Mouse (Mus musculus) heart, embryonic 10.5 days (tissue): ENCODE results near the gene Ptgr2. TPM values are rescaled to one million over a fixed set of nuclear protein-coding genes. Genes with fewer than 3 reads are reported as not detected.
"Not testable (repeated sequence)": the region's sequence is repeated elsewhere in the genome, so short reads cannot be mapped to it uniquely, and the experiment has no call there.

Source experiments
- DNase-seq: peaks from one replicate; pipeline ENCODE4 v3.0.0-alpha.2; 2017; ENCODE audit warnings: low spot score
- H3K27ac ChIP-seq: fragments of 300-500 bp; sonication (generic); 2 replicates; pipeline ENCODE4 v1.5.1; 2016; ENCODE audit warnings: mild to moderate bottlenecking
- H3K27me3 ChIP-seq: fragments of 300-500 bp; sonication (generic); 2 replicates; pipeline ENCODE4 v1.6.1; 2016; ENCODE audit warnings: mild to moderate bottlenecking; ENCODE audit not compliant: poor library complexity, insufficient read depth, severe bottlenecking
- H3K36me3 ChIP-seq: fragments of 300-500 bp; sonication (generic); 2 replicates; pipeline ENCODE4 v1.6.1; 2016; ENCODE audit warnings: mild to moderate bottlenecking, moderate library complexity
- H3K4me1 ChIP-seq: fragments of 300-500 bp; sonication (generic); 2 replicates; pipeline ENCODE4 v1.6.1; 2016; ENCODE audit warnings: mild to moderate bottlenecking
- H3K4me3 ChIP-seq: fragments of 300-500 bp; sonication (generic); 2 replicates; pipeline ENCODE4 v1.5.1; 2016; ENCODE audit warnings: mild to moderate bottlenecking, moderate library complexity
- H3K9me3 ChIP-seq: fragments of 300-500 bp; sonication (generic); 2 replicates; pipeline ENCODE4 v1.6.1; 2016; ENCODE audit warnings: mild to moderate bottlenecking, moderate library complexity
- WGBS: fragments of 180-500 bp; shearing (Covaris S2); methylation state at CpG from one replicate; pipeline ENCODE4 v1.1.7; 2016; 5-methylcytosine and 5-hydroxymethylcytosine counted together
- polyA plus RNA-seq: library from polyadenylated mRNA; unstranded; fragments of >200 nt; fragmentation: Nextera tagmentation; extraction: Ambion mirVana; gene quantifications from 2 replicates; pipeline ENCODE4 v1.2.1, GENCODE M21; 2016

The Ptgr2 gene
- 52.7 and 79.6 TPM in 2 replicates for polyA plus RNA-seq

DNA sequence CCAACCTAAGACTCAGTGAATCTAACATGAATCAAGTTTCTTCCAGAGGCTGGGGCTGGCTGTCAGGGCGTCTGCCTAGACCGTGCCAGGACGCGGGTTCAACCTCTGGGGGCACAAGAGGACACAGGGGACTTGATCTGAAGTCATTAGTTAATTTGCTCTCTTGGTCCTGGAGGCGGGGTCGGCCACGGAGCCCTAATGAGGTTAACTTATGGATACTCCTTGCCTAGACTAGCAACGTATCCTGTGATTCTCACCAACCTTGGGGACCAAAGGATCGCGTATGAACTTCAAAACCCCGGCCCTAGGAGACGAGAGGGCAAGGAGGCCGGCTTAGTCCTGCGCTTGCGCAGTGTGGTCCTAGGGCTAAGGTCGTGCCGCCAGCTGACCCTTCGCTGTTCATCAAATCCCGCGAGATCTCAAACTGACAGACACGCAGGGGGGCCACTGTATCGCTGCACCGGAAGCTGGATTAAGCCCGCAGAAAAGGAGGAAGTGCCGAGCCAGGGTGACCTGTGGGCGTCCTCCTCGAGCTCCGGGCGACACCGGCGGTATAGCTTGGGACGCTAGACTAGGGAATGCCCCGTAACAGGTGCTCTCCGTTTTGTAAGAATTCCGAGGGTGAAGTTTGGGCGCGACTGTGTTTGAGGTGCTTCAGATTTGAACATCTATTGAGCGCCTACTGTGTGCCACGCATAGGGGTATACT is at the start of gene Ptgr2:
Gene Ptgr2, plus strand, starts transcription at position 348 of the 708 bp plus-strand sequence.
- Histone ChIP-seq H3K9me3 (no peaks in the 10 kb centered on the region), H3K4me1 (peaks cover 10% of the 10 kb centered on the region), H3K4me3 (peak within 1 kb of the TSS; percentile 65), H3K27ac (peak within 1 kb of the TSS; percentile 93), H3K36me3 (peaks cover 4% of the 10 kb centered on the region; the same call in 1 of the 2 replicates), H3K27me3 (no peaks in the 10 kb centered on the region)
- DNase-seq = peak; percentile 98
- WGBS = under 1% methylated on average over 39 of the region's 39 CpGs

DNA sequence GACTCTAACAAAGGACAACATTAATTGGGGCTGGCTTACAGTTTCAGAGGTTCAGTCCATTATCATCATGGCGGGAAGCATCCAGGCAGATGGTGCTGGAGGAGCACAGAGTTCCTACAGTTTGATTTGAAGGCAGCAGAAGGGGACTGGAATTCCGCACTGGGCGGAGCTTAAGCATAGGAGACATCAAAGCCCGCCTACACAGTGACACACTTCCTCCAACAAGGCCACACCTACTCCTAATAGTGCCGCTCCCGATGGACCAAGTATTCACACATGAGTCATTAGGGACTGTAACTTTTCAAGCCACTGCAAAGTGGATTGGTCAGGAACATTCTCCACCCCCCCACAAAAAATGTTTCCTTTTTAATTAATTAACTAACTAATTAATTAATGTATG is 49.5 kb upstream of the Ptgr2 start:
- Histone ChIP-seq H3K27ac (no peak overlapping the region), H3K4me3 (no peak overlapping the region), H3K9me3 (no peaks in the 10 kb centered on the region), H3K27me3 (no peaks in the 10 kb centered on the region), H3K36me3 (no peaks in the 10 kb centered on the region), H3K4me1 (peaks cover 8% of the 10 kb centered on the region; the same call in 1 of the 2 replicates)
- 90% methylated on average over 6 of the region's 6 CpGs for WGBS
- no peak for DNase-seq

DNA sequence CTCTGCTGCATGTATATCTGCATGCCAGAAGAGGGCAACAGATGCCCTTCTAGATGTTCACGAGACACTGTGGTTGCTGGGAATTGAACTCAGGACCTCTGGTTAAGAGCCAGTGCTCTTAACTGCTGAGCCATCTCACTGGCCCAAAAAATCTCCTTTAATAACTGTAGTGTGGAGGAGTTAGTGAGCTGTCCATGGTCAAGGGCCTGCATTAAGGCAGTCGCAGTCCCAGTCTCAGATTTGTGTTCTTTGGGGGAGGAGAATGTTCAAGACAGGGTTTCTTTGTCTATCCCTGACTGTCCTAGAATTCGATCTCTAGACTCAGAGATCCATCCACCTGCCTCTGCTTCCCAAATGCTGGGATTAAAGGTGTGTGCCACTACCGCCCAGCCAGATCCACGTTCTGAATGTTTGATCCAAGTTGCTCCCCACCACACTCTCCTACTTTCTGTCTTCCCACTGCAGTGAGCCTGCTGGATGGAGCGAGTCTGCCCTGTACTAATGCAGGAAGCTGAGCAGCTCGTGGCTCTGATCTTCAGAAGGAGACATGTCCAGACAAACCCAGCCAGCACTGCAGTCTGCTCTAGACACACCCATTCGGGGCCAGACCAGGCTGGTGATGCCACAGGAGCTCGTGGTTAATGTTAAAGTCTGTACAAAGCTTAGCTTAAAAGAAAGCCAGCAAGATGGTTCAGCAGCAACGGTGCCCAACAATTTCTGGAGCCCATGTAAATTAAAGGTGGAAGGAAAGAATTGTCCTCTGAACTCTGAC is 48.9 kb upstream of the Ptgr2 start:
- H3K36me3 ChIP-seq = no peaks in the 10 kb centered on the region
- 82% methylated on average over 10 of the region's 10 CpGs for WGBS
- H3K27ac ChIP-seq = no peak overlapping the region
- peaks cover 8% of the 10 kb centered on the region; the same call in 1 of the 2 replicates for H3K4me1 ChIP-seq
- no peak overlapping the region for H3K4me3 ChIP-seq
- H3K27me3 ChIP-seq = no peaks in the 10 kb centered on the region; the same call in 1 of the 2 replicates
- H3K9me3 ChIP-seq = no peaks in the 10 kb centered on the region
- DNase-seq = no peak

DNA sequence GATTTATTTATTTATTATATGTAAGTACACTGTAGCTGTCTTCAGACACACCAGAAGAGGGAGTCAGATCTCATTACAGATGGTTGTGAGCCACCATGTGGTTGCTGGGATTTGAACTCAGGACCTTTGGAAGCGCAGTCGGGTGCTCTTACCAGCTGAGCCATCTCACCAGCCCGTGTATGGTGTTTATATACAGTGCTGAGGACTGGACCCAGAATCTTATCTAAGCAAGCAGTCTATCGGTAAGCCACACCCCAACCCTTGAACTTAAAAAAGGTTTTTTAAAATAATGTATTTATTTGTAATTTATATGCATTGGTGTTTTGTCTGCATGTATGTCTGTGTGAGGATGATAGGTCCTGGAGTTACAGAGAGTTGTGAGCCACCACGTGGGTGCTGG is 48.0 kb upstream of the Ptgr2 start:
- H3K27ac ChIP-seq, DNase-seq, H3K9me3 ChIP-seq, H3K27me3 ChIP-seq, H3K4me3 ChIP-seq, H3K36me3 ChIP-seq, H3K4me1 ChIP-seq: not testable (repeated sequence)
- whole genome bisulfite sequencing = 91% methylated on average over 5 of the region's 5 CpGs

DNA sequence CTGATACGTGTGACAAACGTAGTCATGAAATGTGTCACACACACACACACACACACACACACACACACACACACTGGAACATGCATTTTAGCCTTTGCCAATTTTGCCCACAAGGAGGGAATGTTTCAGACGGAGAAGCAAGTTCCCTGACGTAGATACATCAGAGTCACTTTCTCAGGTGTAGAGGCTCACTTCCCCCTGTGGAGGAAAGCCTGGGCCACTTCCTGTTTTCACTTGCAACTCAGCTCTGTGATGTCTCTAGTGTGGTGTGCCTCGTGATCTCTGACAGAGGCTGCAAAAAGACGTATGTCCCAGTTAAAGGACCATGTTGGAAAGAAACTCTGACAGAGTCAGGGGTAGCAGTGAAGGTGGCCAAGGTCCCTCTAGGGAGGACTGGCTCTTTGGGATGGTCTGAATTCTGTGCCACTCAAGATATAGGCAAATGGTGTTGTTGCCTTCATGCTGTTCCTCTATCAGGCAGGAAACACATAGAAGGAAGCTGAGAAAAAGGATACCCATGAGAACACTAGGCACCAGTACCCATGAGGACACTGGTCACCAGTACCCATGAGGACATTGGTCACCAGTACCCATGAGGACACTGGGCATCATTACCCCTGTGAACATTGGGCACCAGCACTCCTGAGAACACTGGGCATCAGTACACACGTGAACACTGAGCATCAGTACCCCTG is 41.8 kb upstream of the Ptgr2 start:
- Histone ChIP-seq H3K36me3 (no peaks in the 10 kb centered on the region), H3K4me3 (no peak overlapping the region), H3K27ac (no peak overlapping the region), H3K4me1 (peaks cover 8% of the 10 kb centered on the region; the same call in 1 of the 2 replicates), H3K9me3 (no peaks in the 10 kb centered on the region), H3K27me3 (no peaks in the 10 kb centered on the region; the same call in 1 of the 2 replicates)
- 73% methylated on average over 7 of the region's 7 CpGs for WGBS
- DNase-seq = no peak

DNA sequence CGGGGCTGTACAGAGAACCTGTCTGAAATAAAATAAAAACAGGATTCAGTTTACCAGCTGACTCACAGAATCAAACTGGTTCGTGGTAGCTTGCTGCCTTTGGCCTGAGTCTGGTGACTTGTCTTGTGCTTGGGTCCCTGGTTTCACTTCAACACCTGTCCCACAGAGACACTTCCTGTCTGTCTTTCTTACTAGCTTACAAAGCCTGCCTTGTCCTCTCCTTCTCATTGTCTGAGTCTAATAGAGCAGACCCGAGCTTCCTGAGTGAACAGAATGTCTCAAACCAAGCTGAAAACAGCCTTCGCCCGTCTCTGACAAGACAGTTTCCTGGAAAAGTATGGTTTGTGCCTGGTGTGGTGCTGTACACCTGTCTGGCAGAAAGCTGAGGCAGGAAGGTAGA is 39.3 kb upstream of the Ptgr2 start:
- H3K27me3 ChIP-seq = no peaks in the 10 kb centered on the region; the same call in 1 of the 2 replicates
- H3K9me3 ChIP-seq = no peaks in the 10 kb centered on the region
- H3K4me3 ChIP-seq = no peak overlapping the region
- H3K27ac ChIP-seq = no peak overlapping the region
- H3K36me3 ChIP-seq = no peaks in the 10 kb centered on the region
- H3K4me1 ChIP-seq = no peaks in the 10 kb centered on the region
- WGBS = 72% methylated on average over 5 of the region's 5 CpGs
- no peak for DNase-seq

DNA sequence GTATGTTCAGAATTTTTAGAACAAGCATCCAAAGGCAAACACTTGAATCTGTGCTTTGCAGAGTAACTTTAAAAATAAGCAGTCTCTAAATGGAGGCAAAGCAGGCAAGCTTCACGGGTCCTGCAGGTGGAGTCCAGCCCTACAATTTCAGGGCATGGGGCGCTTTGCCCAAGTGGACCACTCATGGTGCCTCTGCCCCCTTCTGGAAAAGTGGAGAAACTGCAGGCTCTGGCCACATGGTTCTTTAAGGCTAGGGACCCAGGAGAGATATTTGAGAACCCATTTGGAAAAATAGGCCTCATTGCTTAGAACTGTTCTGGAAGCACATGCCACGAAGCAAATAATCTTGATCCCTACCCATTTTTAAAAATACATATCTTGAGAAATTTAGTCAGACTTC is 35.8 kb upstream of the Ptgr2 start:
- H3K27ac ChIP-seq = no peak overlapping the region
- DNase-seq = peak; percentile 83
- 10% methylated on average over 3 of the region's 3 CpGs for WGBS
- no peaks in the 10 kb centered on the region for H3K4me1 ChIP-seq
- H3K27me3 ChIP-seq = no peaks in the 10 kb centered on the region
- no peaks in the 10 kb centered on the region for H3K9me3 ChIP-seq
- no peak overlapping the region for H3K4me3 ChIP-seq
- H3K36me3 ChIP-seq = no peaks in the 10 kb centered on the region

DNA sequence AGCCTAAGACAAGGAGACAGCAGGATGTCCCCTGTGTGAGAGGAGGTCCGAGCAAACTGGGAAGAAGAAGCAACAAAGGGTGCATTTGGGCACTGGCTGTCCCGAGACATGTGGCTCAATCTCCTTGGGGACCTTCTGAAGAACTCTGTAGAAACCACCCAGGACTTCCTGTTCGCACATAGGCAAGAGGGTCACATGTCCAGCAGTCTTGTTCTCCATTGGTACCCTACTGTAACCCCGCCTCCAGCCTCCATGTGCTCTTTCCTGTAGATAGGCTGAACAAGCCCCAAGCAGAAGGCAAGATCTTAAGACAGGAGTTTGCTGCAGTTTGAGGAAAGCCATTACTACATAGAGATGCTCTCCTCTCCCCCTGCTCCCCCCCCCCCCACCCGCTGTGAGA is 32.2 kb upstream of the Ptgr2 start:
- H3K9me3 ChIP-seq = no peaks in the 10 kb centered on the region
- no peak overlapping the region for H3K4me3 ChIP-seq
- H3K27me3 ChIP-seq = no peaks in the 10 kb centered on the region
- no peak for DNase-seq
- H3K4me1 ChIP-seq = no peaks in the 10 kb centered on the region
- H3K27ac ChIP-seq = no peak overlapping the region
- 88% methylated on average over 5 of the region's 5 CpGs for WGBS
- H3K36me3 ChIP-seq = no peaks in the 10 kb centered on the region

DNA sequence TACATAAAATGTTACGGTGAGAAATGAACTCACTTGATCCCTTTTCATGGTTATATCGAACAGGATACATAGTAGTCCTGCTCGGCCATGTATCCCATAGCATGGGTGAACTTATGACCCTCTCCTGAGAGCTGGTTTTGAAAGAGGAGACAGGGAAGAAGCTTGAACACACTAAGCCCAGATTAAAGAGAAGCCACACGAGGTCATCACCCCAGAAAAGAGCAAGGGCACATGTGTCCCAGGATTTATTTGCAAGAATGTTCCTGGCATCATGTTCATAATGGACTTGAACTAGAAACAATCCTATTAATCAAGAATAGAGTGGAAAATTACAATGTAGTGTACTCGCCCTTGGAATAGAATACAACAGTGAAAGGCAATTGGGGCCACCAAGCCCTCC is 30.1 kb upstream of the Ptgr2 start:
- Histone ChIP-seq H3K27ac (no peak overlapping the region), H3K27me3 (no peaks in the 10 kb centered on the region), H3K4me1 (no peaks in the 10 kb centered on the region), H3K9me3 (no peaks in the 10 kb centered on the region), H3K4me3 (no peak overlapping the region), H3K36me3 (no peaks in the 10 kb centered on the region)
- no peak for DNase-seq
- WGBS = 77% methylated on average over 5 of the region's 5 CpGs

DNA sequence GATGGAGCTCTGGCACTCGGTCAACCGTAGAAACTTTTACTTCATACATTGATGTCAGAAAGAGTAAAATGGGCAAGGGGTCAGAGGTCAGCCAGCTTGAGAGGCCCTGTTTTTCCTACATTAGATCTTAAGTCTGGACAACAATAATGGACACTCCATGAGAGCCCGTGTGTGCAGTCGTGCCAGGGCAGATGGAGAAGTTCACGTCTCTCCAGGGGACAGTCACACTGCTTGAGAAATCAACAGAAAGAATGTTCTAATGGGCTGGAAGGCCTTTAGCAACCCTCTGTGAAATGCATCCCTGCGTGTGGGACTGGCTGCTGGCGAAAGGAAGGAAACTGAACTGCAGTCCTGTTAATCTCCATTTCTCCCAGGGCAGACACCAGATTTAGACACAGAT is 24.7 kb upstream of the Ptgr2 start:
- WGBS = 79% methylated on average over 7 of the region's 7 CpGs
- no peak overlapping the region for H3K27ac ChIP-seq

DNA sequence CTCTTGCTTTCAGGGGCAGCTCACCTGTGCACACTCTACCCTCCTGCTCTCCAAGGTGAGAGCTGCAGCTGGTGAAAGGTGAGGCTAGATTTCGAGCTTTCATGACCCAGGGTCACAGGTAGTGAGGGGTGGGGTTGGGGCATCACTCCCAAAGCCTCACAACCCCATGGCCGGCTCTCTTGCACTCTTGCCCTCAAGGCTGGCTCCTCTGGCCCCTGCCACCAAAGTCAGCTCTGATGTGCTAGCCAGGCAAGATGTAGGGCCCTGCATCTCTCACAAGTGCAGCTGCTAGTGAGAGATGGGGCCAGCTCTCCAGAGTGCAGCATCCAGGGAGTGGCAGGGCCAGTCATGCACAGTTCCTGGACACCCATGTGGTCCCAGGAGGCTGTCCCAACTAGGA is 17.8 kb upstream of the Ptgr2 start:
- no peaks in the 10 kb centered on the region for H3K9me3 ChIP-seq
- peak; percentile 73 for DNase-seq
- no peaks in the 10 kb centered on the region for H3K36me3 ChIP-seq
- no peaks in the 10 kb centered on the region for H3K4me1 ChIP-seq
- 67% methylated on average over 2 of the region's 2 CpGs for WGBS
- no peak overlapping the region for H3K27ac ChIP-seq
- no peaks in the 10 kb centered on the region for H3K27me3 ChIP-seq
- H3K4me3 ChIP-seq = no peak overlapping the region

More for the DNA sequence above, 24.7 kb upstream of the Ptgr2 start:
- no peaks in the 10 kb centered on the region for H3K36me3 ChIP-seq
- H3K4me3 ChIP-seq = no peak overlapping the region
- no peak for DNase-seq
- H3K27me3 ChIP-seq = no peaks in the 10 kb centered on the region
- no peaks in the 10 kb centered on the region for H3K4me1 ChIP-seq
- no peaks in the 10 kb centered on the region for H3K9me3 ChIP-seq

DNA sequence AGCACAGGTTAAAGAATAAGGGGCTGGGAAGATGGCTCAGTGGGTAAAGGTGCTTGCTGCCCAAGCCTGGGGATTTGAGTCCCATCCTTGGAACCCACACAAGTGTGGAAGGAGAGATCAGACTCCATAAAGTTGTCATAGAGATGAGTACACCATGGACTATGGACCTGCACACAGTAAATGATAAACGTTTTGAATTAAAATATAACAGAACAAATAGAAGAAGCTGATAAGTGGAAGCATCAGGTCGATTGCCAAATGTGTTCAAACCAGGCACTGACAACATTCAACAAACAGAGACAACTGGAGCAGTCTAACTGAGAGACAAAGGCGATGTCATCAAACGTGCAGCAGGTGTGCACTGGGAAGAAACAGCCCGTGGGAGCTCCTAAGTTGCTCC is 11.7 kb upstream of the Ptgr2 start:
- H3K36me3 ChIP-seq = no peaks in the 10 kb centered on the region
- H3K4me1 ChIP-seq = no peaks in the 10 kb centered on the region
- no peak for DNase-seq
- 74% methylated on average over 5 of the region's 5 CpGs for WGBS
- no peaks in the 10 kb centered on the region for H3K27me3 ChIP-seq
- no peak overlapping the region for H3K27ac ChIP-seq
- no peaks in the 10 kb centered on the region for H3K9me3 ChIP-seq
- no peak overlapping the region for H3K4me3 ChIP-seq

DNA sequence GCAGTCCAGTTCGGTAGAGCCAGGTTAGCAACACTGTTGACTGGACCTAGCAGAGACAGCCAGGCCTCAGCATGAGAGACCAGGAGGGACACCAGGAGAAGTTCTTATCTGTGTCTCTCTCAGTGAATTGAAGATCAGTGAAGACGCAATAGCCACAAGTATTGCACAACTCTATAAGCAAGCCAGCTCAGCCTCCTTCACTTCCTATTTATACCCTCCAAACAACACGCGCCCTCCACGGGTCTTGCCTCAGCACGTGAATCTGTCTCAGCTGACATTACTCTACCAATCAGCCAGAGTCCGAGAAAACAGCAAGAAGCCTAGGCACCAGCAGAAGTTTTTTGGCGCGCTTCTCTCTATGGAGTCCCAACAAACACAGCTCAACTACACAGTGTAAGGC is 9.7 kb upstream of the Ptgr2 start:
- no peaks in the 10 kb centered on the region for H3K9me3 ChIP-seq
- H3K27ac ChIP-seq = no peak overlapping the region
- H3K27me3 ChIP-seq = no peaks in the 10 kb centered on the region
- 92% methylated on average over 9 of the region's 9 CpGs for WGBS
- no peaks in the 10 kb centered on the region for H3K4me1 ChIP-seq
- H3K4me3 ChIP-seq = no peak overlapping the region
- DNase-seq = no peak
- H3K36me3 ChIP-seq = no peaks in the 10 kb centered on the region
